Mouse (Mus musculus): ENCODE data around the gene Pbld2. TPM values are rescaled to one million over a fixed set of nuclear protein-coding genes. Genes with fewer than 3 reads are reported as not detected.

Pbld2 gene
- total RNA-seq, 2 experiments from 2014 or later: not detected

Other genes with a start within 250 kb of the Pbld2 start
- gene Ccar1, start 232.0 kb upstream of the Pbld2 start, total RNA-seq (2015; ENCODE audit: low replicate concordance): 110 and 114 TPM in 2 replicates
- 126 and 172 TPM in 2 replicates for gene Ccar1, start 232.0 kb upstream of the Pbld2 start, total RNA-seq (2017; ENCODE audit: low replicate concordance)
- 2.2 and 6.7 TPM in 2 replicates for gene Tet1, start 115.3 kb upstream of the Pbld2 start, total RNA-seq (2015; ENCODE audit: low replicate concordance)
- 0.39 and 0.76 TPM in 2 replicates for gene Tet1, start 115.3 kb upstream of the Pbld2 start, total RNA-seq (2017; ENCODE audit: low replicate concordance)
- 9.6 and 15.5 TPM in 2 replicates for gene Slc25a16, start 103.7 kb upstream of the Pbld2 start, total RNA-seq (2015; ENCODE audit: low replicate concordance)
- 9.1 and 19.9 TPM in 2 replicates for gene Slc25a16, start 103.7 kb upstream of the Pbld2 start, total RNA-seq (2017; ENCODE audit: low replicate concordance)
- 41.9 and 47.2 TPM in 2 replicates for gene Dna2, start 77.3 kb upstream of the Pbld2 start, total RNA-seq (2015; ENCODE audit: low replicate concordance)
- 45.7 and 49.2 TPM in 2 replicates for gene Dna2, start 77.3 kb upstream of the Pbld2 start, total RNA-seq (2017; ENCODE audit: low replicate concordance)
- 1.4 and 3.8 TPM in 2 replicates for gene Rufy2, start 44.1 kb upstream of the Pbld2 start, total RNA-seq (2015; ENCODE audit: low replicate concordance)
- 1.7 and 2.2 TPM in 2 replicates for gene Rufy2, start 44.1 kb upstream of the Pbld2 start, total RNA-seq (2017; ENCODE audit: low replicate concordance)
- gene Hnrnph3, start 98 bp upstream of the Pbld2 start, total RNA-seq (2015; ENCODE audit: low replicate concordance): 28.9 and 56.2 TPM in 2 replicates
- 37.2 and 46.0 TPM in 2 replicates for gene Hnrnph3, start 98 bp upstream of the Pbld2 start, total RNA-seq (2017; ENCODE audit: low replicate concordance)
- gene Pbld1, start 35.8 kb downstream of the Pbld2 start, total RNA-seq (2015; ENCODE audit: low replicate concordance): not detected in 2 replicates
- gene Pbld1, start 35.8 kb downstream of the Pbld2 start, total RNA-seq (2017; ENCODE audit: low replicate concordance): 0.13 TPM in 1 of 2 replicates, not detected in the other
- gene Atoh7, start 75.3 kb downstream of the Pbld2 start, total RNA-seq (2015; ENCODE audit: low replicate concordance): not detected in 2 replicates
- gene Atoh7, start 75.3 kb downstream of the Pbld2 start, total RNA-seq (2017; ENCODE audit: low replicate concordance): not detected in 2 replicates
- 1.1 TPM in 1 of 2 replicates, not detected in the other for gene Mypn, start 179.6 kb downstream of the Pbld2 start, total RNA-seq (2015; ENCODE audit: low replicate concordance)
- gene Mypn, start 179.6 kb downstream of the Pbld2 start, total RNA-seq (2017; ENCODE audit: low replicate concordance): 1.1 TPM in 1 of 2 replicates, not detected in the other
- gene Herc4, start 219.5 kb downstream of the Pbld2 start, total RNA-seq (2015; ENCODE audit: low replicate concordance): 106 and 130 TPM in 2 replicates
- gene Herc4, start 219.5 kb downstream of the Pbld2 start, total RNA-seq (2017; ENCODE audit: low replicate concordance): 96.5 and 100 TPM in 2 replicates